Mouse (Mus musculus): ENCODE measurements at regions not wholly inside any gene's neighbourhood (a gene's known extent, or its start where the extent isn't known, plus 50 kb on each side); places are given as distances from the start of the nearest gene placed in this dataset.
A peak's percentile ranks its signal among the peaks of the same experiment; 100 is the strongest.
"Not testable (repeated sequence)": the region's sequence is repeated elsewhere in the genome, so short reads cannot be mapped to it uniquely, and the experiment has no call there.

DNA sequence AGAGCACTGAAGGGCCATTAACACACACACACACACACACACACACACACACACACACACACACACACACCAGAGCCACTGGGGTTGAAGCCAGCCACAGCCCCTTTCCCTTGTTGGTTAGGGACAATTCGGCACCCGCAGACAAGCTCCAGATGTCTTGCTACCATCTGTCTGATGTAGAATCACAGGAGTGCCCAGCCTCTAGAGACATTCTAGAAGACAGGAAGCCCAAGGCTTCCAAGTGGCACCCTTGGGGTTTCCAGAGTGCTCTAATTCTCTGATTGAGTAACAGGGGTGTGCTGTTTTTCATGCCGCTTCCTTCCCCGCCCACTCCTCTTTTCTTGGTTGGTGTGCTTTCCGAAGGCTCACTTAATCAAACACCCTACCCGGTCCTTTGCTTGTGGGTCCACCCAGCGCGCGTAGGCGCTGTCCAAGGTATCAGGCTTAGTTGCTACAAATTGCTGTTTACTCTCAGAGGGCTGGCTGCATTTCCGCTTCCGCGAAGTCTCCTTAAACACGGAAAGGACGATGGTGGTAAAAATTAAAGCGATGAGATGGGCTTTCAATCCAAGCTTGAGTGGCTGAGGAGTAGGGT is 59.5 kb upstream of the Zbtb18 start:
- peak; percentile 75 for DNase-seq (ENCODE audit: low spot score)

DNA sequence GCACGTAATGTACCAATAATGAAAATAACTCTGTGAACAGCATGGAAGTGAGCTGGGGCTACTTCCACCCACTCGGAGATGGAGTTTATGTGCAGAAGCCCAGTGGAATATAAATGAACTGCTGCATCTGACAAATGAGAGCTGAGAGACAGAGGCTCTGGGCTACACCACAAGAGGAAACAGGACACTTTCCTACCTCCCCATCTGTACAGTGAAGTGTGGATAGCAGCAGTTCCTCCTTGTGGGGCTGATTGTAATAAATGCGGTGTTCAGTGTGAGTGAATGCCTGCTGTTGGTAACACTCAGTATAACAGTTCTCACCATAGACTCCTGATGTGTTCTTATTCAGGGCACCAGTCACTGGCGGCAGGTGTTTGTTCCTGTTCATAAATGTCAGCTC is 60.0 kb upstream of the Zbtb18 start:
- DNase-seq (ENCODE audit: low spot score) = peak; percentile 14

DNA sequence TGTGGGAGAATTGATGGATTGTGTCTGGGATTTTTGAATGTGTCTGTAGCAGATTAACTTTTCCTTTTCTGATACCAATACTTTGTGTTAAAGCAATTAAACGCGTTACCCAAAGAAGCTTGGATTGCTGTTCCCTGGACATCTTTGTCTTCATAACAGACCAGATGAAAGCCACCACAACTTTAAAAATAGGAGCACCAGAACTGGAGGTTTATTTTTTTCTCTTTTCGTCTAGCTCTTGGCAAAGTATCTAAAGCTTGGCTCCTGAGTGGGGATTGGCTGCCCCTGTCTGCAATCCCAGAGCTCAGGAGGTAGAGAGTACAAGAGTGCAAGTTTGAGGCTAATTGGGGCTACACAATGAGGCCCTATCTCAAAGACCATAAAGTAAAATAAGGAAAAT is 64.0 kb upstream of the Zbtb18 start:
- no peak for DNase-seq (ENCODE audit: low spot score)

DNA sequence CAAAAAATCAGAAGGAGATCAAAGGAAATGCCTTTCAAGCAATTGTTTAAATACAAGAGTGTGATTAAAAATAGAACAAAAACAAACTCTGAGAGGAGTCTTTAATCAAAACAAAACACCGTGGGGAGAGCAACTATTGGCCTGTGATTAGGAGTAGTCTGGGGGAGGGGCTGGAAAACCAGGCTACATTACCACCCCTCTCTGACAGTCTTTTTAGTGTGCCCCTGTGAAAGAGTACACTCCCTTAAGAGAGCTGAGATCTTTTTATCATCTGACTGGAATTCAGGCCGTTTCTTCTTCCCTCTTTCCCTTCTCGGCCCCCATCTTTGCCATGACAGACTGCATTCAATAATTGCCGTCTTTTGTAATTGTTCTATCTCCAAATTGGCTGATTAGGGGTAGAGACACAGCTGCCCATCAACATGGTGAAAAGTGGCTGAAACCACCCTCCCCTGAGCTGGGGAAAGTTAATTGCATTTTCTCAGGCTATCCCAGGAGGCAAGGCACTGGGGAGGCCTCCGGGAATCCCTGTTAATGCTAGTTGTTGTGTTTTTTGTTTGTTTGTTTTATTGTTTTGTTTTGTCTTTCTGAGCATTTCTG is 68.8 kb upstream of the Zbtb18 start:
- DNase-seq (ENCODE audit: low spot score) = peak; percentile 18

DNA sequence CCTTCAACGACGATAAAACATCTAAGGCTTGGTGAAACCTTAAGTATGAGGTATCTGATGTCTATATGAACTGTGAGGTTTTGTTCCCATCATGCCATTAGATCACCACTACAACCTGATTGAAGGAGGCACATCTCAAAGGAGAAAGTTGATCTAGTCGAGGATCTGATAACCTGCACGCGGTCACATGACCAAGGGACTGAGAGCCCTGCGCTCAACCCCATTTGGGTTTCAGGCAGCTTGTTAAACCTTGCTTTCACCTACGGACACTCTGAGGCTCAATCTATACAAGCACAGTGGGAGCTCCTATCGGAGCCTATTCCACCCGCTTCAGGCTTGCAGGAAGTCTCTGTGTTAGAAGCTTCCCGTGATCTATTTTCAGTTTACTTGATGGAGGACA is 70.1 kb upstream of the Zbtb18 start:
- DNase-seq (ENCODE audit: low spot score) = no peak

DNA sequence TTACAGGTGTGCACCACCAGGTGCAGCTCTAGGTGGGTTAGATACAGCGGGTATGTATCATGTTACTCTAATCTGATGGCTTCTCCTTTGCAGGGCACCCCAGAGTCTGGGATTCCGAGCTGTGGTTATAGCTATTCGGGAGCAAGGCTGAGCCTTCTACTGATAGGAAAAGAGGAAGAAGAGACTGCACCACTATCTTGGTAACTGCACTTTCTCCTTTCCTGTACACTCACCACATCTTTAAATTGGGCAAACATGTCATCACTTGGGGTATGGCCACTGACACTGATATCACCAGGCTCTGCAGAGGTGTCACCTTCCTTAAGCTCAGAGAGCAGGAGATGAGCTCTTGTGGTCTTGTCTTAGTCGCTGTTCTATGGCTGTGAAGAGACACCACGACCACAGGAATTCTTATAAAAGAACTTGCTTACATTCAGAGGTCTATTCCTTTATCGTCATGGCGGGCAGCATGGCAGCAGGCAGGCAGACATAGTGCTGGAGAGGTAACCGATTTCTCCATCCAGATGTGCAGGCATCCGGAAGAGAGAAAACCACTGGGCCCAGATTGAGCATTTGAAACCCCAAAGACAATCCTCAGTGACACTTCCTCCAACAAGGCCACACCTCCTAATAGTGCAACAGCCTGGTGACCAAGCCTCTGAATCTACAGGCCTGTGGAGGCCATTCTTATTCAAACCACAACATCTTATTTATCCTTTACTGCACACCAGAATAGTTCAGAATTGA is 74.1 kb upstream of the Zbtb18 start:
- no peak for DNase-seq (ENCODE audit: low spot score)

DNA sequence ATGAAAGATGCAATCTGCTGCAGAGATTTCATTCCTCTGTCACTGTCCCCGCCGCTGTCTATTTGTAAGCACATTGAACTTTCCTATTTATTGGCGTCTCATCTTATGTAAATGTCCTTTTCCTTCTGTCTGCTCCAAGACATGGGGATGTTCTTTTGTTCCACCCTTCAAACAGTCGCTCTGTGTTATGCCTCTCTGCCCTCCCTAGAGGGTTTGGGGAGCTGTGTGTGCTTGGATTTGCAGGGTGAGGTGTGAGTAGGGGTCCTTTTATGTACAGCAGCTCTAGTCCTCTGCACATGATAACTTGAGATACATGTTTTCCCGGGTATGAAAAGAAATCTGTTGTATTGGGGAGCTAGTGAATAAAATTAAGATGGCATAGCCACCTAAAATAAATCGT is 75.2 kb upstream of the Zbtb18 start:
- no peak for DNase-seq (ENCODE audit: low spot score)

DNA sequence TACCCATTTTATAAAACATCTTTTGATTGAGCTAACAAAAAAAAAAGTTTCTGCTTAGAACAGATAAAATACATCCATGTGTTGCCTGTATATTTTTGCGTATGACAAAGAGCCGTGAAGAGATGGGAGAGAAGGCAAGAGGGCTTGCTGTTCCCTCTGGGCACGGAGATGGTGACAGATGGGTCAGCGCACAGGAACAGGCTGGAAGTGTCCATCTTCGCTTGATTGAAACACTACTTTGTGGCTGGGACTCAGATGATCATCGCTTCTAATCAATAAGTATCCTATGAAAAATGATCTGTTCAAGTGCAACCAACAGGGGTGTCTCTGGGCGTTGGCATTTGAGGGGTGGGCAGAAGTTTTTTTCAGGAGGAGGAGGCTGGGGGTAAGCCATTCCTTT is 75.7 kb upstream of the Zbtb18 start:
- DNase-seq (ENCODE audit: low spot score) = no peak

DNA sequence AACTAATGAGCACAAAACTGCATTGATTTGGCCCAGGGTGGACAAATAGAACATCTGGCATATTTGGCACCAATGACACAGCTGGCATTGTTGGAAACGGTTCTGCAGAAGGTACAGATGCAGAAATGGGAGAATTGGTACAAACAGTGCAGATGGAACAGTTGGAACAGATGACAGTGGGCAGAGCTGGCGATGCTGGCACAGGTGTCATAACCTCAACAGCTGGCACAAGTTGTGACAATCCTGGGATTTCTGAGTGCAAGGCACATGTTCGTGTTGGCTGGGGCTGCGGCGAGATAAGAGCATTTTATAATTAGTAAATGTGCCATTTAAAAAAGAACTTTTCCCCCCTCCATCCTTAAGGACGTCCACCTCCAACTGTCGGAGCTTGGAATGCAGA is 77.8 kb upstream of the Zbtb18 start:
- DNase-seq (ENCODE audit: low spot score) = no peak

DNA sequence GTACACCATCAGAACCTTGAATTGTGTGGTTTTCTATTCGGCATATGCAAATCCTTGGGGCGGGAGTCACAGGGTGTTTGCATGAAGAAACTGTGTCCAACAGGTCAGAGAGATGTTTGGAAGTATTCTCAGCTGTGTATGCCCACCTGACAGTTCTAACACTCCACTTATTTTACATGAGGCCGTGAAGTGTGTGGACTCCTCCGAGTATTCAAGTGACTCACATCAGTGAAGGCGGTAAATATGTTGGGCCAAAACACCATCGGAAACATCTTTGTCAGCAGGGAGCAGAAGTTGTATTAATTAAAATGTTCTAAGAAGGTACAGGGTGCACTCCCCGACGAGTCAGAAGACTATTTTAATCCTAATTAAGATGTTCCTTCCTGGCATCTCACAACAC is 79.8 kb upstream of the Zbtb18 start:
- no peak for DNase-seq (ENCODE audit: low spot score)

DNA sequence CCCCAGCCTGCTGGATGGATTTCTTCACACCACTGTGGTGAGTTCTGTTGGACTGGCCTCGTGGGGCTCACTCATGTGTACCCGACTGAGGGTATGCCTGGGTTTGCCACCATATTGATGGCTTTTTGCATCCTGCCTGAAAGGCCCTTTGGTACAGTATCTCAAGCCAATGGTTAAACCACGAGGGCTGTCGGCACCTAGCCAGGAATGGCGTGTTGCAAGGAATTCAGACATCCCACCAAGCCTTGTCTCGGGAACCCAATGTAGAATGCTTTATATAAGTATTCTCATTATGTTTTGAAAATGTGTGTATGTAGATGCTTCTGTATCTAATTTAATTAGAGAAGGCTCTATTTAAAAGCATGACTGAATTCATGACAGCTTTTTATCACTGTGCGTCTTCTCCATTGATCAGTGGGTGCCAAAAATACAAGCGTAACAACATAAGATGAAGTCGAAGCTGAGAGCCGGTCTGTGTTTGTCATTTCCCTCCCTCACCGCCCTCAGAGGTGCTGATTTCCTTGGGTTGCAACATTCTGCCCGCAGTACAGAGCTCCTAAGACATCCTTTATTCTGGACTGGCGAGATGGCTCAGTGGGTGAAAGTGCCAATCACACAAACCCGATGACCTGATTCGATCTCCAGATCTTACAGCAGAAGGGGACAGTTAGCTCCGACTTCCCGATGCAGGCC is 90.5 kb upstream of the Akt3 start:
- DNase-seq (ENCODE audit: low spot score) = no peak

DNA sequence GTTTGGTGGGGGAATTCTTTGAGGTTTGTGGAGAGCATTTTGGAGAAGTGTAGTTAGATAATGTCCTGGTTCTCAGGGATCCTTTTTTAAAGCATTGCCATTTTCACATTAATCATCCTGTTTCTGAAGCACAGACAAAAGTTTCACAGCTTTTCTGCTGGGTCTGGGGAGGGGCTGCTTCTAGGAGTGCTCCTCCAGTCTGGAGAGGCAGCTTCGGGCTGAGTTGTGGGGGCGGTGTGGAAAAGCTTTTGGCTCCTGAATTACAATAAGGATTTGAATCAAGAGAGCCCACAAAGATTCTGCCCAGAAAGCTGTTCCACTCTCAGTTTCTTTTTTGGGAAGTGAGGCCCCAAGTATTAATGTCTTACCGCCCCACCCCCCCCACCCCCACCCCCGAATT is 89.2 kb upstream of the Akt3 start:
- no peak for DNase-seq (ENCODE audit: low spot score)

DNA sequence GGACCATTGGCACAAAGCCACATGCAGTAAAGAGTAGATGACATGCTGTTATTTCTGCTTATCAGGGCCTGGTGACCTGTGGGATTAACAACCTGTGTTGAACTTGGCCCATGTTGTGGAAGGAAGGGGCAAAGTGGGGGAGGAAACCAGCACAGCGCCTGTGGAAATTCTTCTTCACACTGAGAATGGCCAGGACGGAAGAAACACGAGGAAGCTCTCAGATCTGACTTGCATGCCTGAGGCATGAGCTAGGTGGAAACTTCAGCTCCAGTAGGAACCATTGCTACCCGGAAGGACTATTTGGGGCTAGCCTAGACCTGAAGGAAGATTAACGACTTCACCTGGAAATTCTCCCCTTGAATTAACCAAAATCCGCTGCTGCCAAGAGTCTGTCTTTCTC is 88.5 kb upstream of the Akt3 start:
- no peak for DNase-seq (ENCODE audit: low spot score)

DNA sequence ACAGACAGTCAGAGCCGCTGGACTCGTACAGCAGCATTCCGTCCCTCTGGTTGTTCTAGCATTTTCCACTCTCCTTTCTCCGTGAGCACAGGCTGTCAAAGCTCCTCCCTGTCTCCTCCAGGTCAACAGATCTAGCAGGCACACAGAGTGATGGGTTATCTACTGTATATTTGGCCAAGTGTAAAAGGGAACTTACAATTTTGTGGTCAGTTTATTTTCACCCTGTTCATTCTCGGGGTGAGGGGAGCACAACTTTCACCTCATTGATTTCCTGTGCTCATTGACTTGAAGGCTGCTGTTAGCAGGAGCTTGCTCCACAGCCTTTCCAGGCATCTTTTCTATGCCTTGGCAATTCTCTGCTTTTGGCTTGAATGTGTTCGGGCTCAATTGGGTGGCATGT is 87.5 kb upstream of the Akt3 start:
- no peak for DNase-seq (ENCODE audit: low spot score)

DNA sequence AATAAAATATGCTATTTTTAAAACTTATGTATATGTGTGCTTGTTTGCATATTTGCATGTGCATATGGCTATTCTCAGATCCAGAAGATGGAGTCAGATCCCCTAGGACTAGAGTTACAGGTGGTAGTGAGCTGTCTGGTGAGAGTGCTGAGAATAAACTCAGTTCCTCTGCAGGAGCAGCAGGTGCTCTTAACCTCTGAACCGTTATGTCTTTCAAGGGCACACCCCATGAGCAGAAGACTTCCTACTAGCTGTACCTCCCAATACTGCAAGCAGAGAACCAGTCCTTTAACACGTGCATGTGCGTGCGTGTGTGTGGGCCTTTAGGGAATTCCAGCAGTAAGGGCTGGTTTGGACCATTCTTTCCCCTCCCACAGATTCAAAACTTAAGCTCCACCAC is 85.9 kb upstream of the Akt3 start:
- no peak for DNase-seq (ENCODE audit: low spot score)

DNA sequence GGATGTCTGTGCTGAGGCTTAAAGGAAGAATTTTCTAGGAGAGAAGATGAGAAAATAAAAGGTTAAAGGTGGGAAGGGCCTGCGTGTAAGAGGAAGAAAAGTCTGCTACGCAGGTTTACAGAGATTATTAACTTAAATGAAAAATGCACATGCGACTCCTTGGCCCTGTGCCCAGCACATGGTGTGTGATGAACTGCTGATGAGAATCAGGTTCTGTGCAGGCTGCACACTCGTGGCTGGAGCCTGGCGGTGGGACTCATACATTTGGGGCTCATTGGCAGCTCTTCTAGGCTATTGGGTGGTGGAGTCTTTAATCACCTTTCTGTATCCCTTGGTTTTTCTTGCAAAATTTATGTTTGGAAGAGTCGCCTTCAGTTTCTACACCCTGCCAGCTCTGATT is 85.1 kb upstream of the Akt3 start:
- peak; percentile 75 for DNase-seq (ENCODE audit: low spot score)

DNA sequence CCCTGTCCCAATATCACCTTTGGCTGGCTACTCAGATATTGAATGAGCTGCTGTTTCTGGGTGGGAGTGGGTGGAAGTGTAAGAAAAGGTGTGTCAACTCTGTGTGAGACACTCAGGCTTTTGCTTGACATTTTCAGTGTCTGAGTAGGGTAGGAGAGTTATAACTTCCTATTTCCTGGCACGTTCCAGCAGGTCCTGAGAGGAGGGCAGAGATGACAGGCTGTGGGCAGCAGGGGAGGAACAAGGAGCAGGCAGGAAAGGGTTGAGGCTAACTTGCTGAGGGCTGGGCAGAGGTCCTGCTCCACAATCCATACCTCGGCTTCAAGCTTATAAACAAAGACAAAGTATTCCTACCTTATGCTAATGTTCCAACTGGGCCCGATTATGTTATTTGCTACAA is 82.2 kb upstream of the Akt3 start:
- no peak for DNase-seq (ENCODE audit: low spot score)

DNA sequence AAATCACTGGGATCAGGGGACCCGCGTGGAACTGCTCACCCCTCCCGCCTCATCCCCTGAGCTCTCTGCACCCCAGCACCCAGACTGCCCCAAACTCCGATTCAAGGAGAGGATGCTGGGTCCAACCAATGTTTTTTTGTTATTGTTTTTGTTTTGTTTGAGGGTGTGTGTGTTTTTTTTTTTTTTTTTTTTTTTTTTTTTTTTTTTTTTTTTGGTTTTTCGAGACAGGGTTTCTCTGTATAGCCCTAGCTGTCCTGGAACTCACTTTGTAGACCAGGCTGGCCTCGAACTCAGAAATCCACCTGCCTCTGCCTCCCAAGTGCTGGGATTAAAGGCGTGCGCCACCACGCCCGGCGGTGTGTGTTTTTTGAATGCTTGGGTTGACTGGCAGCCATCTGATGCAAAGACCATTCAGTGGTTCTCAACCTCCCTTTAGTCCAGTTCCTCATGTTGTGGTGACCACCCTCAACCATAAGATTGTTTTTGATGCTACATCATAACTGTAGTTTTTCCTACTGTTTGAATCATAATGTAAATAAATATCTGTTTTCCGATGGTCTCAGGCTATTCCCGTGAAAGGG is 81.3 kb upstream of the Akt3 start:
- not testable (repeated sequence) for DNase-seq (ENCODE audit: low spot score)

DNA sequence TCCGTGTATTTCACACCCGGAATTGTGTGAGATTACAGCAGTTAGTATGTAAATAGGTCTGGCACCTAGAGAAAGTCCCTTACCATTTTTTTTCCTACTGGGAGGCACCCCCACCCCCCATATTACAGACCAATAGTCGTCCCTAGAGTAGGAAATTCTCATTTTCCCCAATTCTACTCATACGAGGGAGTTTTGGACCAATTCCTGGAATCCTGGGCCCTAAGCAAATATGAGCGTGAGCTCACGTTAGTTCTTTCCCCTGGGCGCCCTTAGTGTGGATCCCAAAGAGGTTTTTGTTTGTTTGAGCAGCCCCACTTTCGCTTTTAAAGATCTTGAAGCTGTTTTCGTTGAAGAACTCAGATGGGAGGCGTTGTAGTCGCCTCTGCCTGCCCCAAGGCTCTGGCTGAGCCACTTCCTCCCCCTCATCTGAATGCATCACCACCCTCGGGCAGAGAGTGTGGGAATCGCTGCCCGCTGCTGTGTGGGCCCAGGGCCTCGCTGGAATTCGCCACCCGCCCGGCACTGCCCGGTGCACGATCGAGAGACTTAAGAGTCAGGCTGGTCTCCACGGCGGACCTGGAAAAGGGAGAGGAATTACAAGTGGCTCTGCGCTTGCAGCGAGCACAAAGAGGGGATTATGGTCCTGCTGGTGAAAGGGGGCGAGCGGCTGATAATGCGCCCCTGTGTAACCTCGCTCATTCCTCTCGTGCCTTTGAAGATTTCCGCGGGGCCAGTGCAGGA is 80.6 kb upstream of the Akt3 start:
- peak; percentile 65 for DNase-seq (ENCODE audit: low spot score)

DNA sequence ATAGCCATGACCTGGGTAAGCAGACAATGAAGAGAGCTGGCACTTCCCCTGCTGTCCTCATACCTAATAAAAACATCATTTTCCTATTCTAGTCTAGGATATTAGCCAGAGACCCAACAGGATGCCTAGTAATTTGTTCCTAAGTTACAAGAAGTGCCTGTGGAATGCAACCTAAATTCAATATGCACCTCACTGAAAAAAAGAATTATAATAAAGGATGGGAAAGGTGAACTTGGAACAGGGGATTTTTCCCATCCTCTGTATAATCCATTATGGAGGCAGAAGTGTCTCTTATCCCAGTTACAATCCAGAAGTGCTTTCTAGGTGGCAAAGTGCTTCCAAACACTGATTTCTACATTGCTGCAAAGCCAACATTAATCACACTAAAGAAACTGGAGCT is 79.8 kb upstream of the Akt3 start:
- DNase-seq (ENCODE audit: low spot score) = no peak

DNA sequence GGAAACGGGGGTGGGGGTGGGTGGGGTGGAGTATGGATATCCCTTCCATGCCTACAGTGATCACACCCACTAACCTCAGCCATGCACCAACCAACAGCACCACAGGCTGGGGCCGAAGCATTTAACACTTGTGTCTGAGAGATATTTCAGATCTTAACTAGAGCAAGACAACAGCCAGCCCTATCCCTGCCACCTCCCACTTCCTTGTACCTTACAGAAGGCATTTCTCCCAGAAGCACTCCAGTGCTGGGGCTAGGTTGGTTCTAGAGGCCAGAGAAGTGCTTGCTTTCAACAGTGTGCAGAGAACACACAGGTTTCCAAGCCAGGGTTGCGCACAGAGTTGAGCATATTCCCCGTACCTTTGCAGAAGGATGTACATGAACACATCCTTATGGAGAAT is 79.1 kb upstream of the Akt3 start:
- DNase-seq (ENCODE audit: low spot score) = no peak

DNA sequence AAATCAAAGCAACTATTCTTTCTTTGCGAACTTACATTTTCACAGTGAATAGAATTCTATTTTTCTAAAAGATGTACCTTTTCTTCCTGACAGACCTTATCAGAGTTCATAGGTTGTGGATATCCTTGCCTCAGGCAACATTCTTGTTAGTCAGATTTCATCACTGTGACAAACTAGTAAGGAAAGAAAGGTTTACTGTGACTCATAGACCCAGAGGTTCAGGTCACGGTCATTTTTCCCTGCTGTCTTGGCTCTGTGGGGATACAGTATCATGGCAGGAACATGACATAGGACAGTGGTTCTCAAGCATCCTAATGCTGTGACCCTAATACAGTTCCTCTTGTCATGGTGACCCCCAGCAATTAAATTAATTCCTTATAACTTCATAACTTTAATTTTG is 78.4 kb upstream of the Akt3 start:
- DNase-seq (ENCODE audit: low spot score) = no peak

Data from MN1 (cell line).